Mouse (Mus musculus): Measurements from ENCODE around the gene Hadhb. TPM values are rescaled to one million over a fixed set of nuclear protein-coding genes. Genes with fewer than 3 reads are reported as not detected.

The Hadhb gene
- polyA plus RNA-seq, 1 experiment from 2014 or later = 269 TPM

- H3K27me3 ChIP-seq (replicated peaks) = peaks cover 20% of the 10 kb centered on the region
- H3K9ac ChIP-seq = peak overlapping the region; percentile 63
- 2% methylated on average over 103 of the region's 103 CpGs for WGBS
- H3K9me3 ChIP-seq = no peaks in the 10 kb centered on the region
- H3K4me1 ChIP-seq (replicated peaks) = peaks cover 24% of the 10 kb centered on the region
- H3K4me2 ChIP-seq (replicated peaks) = peak overlapping the region; percentile 98
- peaks cover 16% of the 10 kb centered on the region for H3K36me3 ChIP-seq
- H3K4me3 ChIP-seq (replicated peaks) = peak overlapping the region; percentile 60
- ATAC-seq = peak; percentile 80
- H3K27ac ChIP-seq = no peak overlapping the region
Measured at GRCm38 (mm10) chr5:30113881-30114760, 40.9 kb upstream of the Hadhb start.

GRCm38 (mm10) chr5:30114761-30115140, 40.3 kb upstream of the Hadhb start:
- WGBS = under 1% methylated on average over 28 of the region's 28 CpGs

GRCm38 (mm10) chr5:30115718-30116117, 39.3 kb upstream of the Hadhb start:
- Histone ChIP-seq H3K9ac (no peak overlapping the region), H3K4me1 (replicated peaks) (peaks cover 18% of the 10 kb centered on the region), H3K4me2 (replicated peaks) (no peak overlapping the region), H3K27me3 (replicated peaks) (peaks cover 20% of the 10 kb centered on the region), H3K4me3 (replicated peaks) (no peak overlapping the region), H3K9me3 (no peaks in the 10 kb centered on the region), H3K36me3 (peaks cover 30% of the 10 kb centered on the region), H3K27ac (no peak overlapping the region)
- no peak for ATAC-seq
- WGBS = 37% methylated on average over 10 of the region's 10 CpGs

More at GRCm38 (mm10) chr5:30114761-30115140, 40.3 kb upstream of the Hadhb start:
- H3K4me2 ChIP-seq (replicated peaks) = peak overlapping the region; percentile 98
- peaks cover 24% of the 10 kb centered on the region for H3K4me1 ChIP-seq (replicated peaks)
- peaks cover 20% of the 10 kb centered on the region for H3K27me3 ChIP-seq (replicated peaks)
- ATAC-seq = no peak; the same call in 1 of the 2 replicates
- peaks cover 22% of the 10 kb centered on the region for H3K36me3 ChIP-seq
- H3K27ac ChIP-seq = no peak overlapping the region
- no peaks in the 10 kb centered on the region for H3K9me3 ChIP-seq
- H3K9ac ChIP-seq = peak overlapping the region; percentile 63
- H3K4me3 ChIP-seq (replicated peaks) = peak overlapping the region; percentile 60

- H3K9ac ChIP-seq = no peak overlapping the region
- peaks cover 9% of the 10 kb centered on the region for H3K4me1 ChIP-seq (replicated peaks)
- H3K4me3 ChIP-seq (replicated peaks) = no peak overlapping the region
- H3K27me3 ChIP-seq (replicated peaks) = peaks cover 20% of the 10 kb centered on the region
- no peaks in the 10 kb centered on the region for H3K9me3 ChIP-seq
- no peak for ATAC-seq
- no peak overlapping the region for H3K4me2 ChIP-seq (replicated peaks)
- 66% methylated on average over 1 of the region's 1 CpGs for WGBS
- H3K27ac ChIP-seq = no peak overlapping the region
- peaks cover 49% of the 10 kb centered on the region for H3K36me3 ChIP-seq
Measured at GRCm38 (mm10) chr5:30118018-30118417, 37.0 kb upstream of the Hadhb start.

GRCm38 (mm10) chr5:30119163-30119562, 35.9 kb upstream of the Hadhb start:
- Histone ChIP-seq H3K4me1 (replicated peaks) (peaks cover 5% of the 10 kb centered on the region; the same call in 1 of the 2 replicates), H3K27me3 (replicated peaks) (peaks cover 10% of the 10 kb centered on the region), H3K4me3 (replicated peaks) (no peak overlapping the region), H3K4me2 (replicated peaks) (no peak overlapping the region), H3K36me3 (peaks cover 55% of the 10 kb centered on the region), H3K9me3 (no peaks in the 10 kb centered on the region), H3K27ac (no peak overlapping the region), H3K9ac (no peak overlapping the region)
- no peak for ATAC-seq
- WGBS = 83% methylated on average over 6 of the region's 6 CpGs

- 75% methylated on average over 7 of the region's 7 CpGs for WGBS
- H3K36me3 ChIP-seq = peaks cover 61% of the 10 kb centered on the region
- H3K4me1 ChIP-seq (replicated peaks) = no peaks in the 10 kb centered on the region
- H3K27me3 ChIP-seq (replicated peaks) = peaks cover 4% of the 10 kb centered on the region
- H3K4me2 ChIP-seq (replicated peaks) = no peak overlapping the region
- no peaks in the 10 kb centered on the region for H3K9me3 ChIP-seq
- H3K4me3 ChIP-seq (replicated peaks) = no peak overlapping the region
- no peak overlapping the region for H3K9ac ChIP-seq
- no peak overlapping the region for H3K27ac ChIP-seq
- ATAC-seq = peak; percentile 84
Measured at GRCm38 (mm10) chr5:30120106-30120505, 34.9 kb upstream of the Hadhb start.

- no peaks in the 10 kb centered on the region for H3K4me1 ChIP-seq (replicated peaks)
- no peak for ATAC-seq
- no peak overlapping the region for H3K27ac ChIP-seq
- WGBS = 90% methylated on average over 6 of the region's 6 CpGs
- H3K4me3 ChIP-seq (replicated peaks) = no peak overlapping the region
- peaks cover 68% of the 10 kb centered on the region for H3K36me3 ChIP-seq
- no peak overlapping the region for H3K9ac ChIP-seq
- H3K9me3 ChIP-seq = no peaks in the 10 kb centered on the region
- H3K27me3 ChIP-seq (replicated peaks) = no peaks in the 10 kb centered on the region
- H3K4me2 ChIP-seq (replicated peaks) = no peak overlapping the region
Measured at GRCm38 (mm10) chr5:30122481-30122880, 32.6 kb upstream of the Hadhb start.

- Histone ChIP-seq H3K27ac (no peak overlapping the region), H3K27me3 (replicated peaks) (no peaks in the 10 kb centered on the region), H3K9me3 (no peaks in the 10 kb centered on the region), H3K4me2 (replicated peaks) (no peak overlapping the region), H3K36me3 (peaks cover 62% of the 10 kb centered on the region), H3K4me1 (replicated peaks) (no peaks in the 10 kb centered on the region), H3K9ac (no peak overlapping the region), H3K4me3 (replicated peaks) (no peak overlapping the region)
- WGBS = 41% methylated on average over 5 of the region's 5 CpGs
- 0 out of 2 replicates have a peak, but pooled peaks have one; percentile 68 for ATAC-seq
Measured at GRCm38 (mm10) chr5:30125587-30125986, 29.5 kb upstream of the Hadhb start.

GRCm38 (mm10) chr5:30126756-30127155, 28.3 kb upstream of the Hadhb start:
- 90% methylated on average over 7 of the region's 7 CpGs for WGBS
- H3K36me3 ChIP-seq = peaks cover 59% of the 10 kb centered on the region

GRCm38 (mm10) chr5:30127921-30128597, 27.0 kb upstream of the Hadhb start:
- H3K27me3 ChIP-seq (replicated peaks) = no peaks in the 10 kb centered on the region
- H3K4me2 ChIP-seq (replicated peaks) = no peak overlapping the region
- peaks cover 48% of the 10 kb centered on the region for H3K36me3 ChIP-seq
- no peak for ATAC-seq
- WGBS = 90% methylated on average over 13 of the region's 13 CpGs
- H3K9ac ChIP-seq = no peak overlapping the region
- no peaks in the 10 kb centered on the region for H3K9me3 ChIP-seq
- no peak overlapping the region for H3K27ac ChIP-seq
- H3K4me3 ChIP-seq (replicated peaks) = no peak overlapping the region
- no peaks in the 10 kb centered on the region for H3K4me1 ChIP-seq (replicated peaks)

More at GRCm38 (mm10) chr5:30126756-30127155, 28.3 kb upstream of the Hadhb start:
- no peak overlapping the region for H3K4me2 ChIP-seq (replicated peaks)
- ATAC-seq = no peak
- H3K4me3 ChIP-seq (replicated peaks) = no peak overlapping the region
- H3K27me3 ChIP-seq (replicated peaks) = no peaks in the 10 kb centered on the region
- H3K9me3 ChIP-seq = no peaks in the 10 kb centered on the region
- H3K27ac ChIP-seq = no peak overlapping the region
- H3K9ac ChIP-seq = no peak overlapping the region
- H3K4me1 ChIP-seq (replicated peaks) = no peaks in the 10 kb centered on the region

GRCm38 (mm10) chr5:30128680-30129079, 26.4 kb upstream of the Hadhb start:
- Histone ChIP-seq H3K36me3 (peaks cover 42% of the 10 kb centered on the region), H3K9me3 (no peaks in the 10 kb centered on the region), H3K9ac (no peak overlapping the region), H3K27me3 (replicated peaks) (no peaks in the 10 kb centered on the region), H3K4me1 (replicated peaks) (no peaks in the 10 kb centered on the region), H3K4me2 (replicated peaks) (no peak overlapping the region), H3K4me3 (replicated peaks) (no peak overlapping the region), H3K27ac (no peak overlapping the region)
- no peak for ATAC-seq
- 90% methylated on average over 6 of the region's 6 CpGs for WGBS

GRCm38 (mm10) chr5:30131246-30131645, 23.8 kb upstream of the Hadhb start:
- no peak overlapping the region for H3K9ac ChIP-seq
- no peak overlapping the region for H3K4me3 ChIP-seq (replicated peaks)
- no peaks in the 10 kb centered on the region for H3K27me3 ChIP-seq (replicated peaks)
- no peak overlapping the region for H3K27ac ChIP-seq
- 87% methylated on average over 4 of the region's 4 CpGs for WGBS
- H3K36me3 ChIP-seq = peaks cover 48% of the 10 kb centered on the region
- no peaks in the 10 kb centered on the region for H3K4me1 ChIP-seq (replicated peaks)
- H3K4me2 ChIP-seq (replicated peaks) = no peak overlapping the region
- H3K9me3 ChIP-seq = no peaks in the 10 kb centered on the region
- ATAC-seq = no peak

All from intestine, embryonic 15.5 days (tissue).